Mouse (Mus musculus) regulatory T cell (primary cell): ENCODE results near the gene Pmp22.

Source experiments
- in situ Hi-C: fragments of 300-600 bp; cut with MboI, MseI; formaldehyde crosslinking; loops from one replicate; pipeline ENCODE4 v1.15.1; 2025; ENCODE audit warnings: high pct_unique_total_duplicates

Gene Pmp22

DNA sequence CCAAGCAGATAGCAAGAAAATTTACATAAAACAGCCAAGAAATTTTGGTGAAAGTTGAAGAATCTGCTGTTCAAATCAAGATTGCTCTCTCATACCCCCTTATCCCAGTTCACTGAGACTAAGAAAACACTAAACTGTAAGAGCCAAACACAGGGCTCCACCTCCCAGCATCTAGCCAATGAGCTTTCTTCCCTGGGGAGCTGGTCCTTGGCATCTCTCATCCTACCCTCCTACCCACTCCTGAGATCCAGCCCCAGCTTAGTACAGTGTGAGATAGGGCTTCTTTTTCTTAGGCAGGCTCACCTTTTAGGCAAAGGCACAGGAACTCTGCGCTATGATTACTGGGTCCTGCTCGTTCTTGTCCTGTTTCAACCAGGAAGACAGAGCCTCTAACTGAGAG lies 34.0 kb downstream of the Pmp22 start:
- in situ Hi-C loops: no loop called here

DNA sequence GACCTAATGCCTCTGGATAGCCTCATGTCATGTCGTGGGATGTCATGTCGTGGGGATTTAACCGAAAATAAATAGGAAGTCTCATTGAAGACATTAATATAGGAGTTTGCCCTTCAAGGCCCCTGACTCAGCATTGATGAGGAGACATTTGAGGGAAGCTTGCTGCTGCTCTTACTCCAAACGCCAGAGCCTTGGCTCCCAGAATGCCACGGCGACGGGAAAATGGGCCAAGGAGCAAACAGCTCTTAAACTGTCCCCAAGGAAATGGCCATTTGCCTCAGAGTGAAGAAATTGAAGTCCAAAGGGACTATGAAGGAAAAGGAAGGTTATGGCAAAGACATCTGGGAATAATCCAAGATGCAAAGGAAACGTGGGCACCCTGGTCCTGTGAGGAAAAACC lies 34.8 kb downstream of the Pmp22 start:
- in situ Hi-C loops: no loop called here

DNA sequence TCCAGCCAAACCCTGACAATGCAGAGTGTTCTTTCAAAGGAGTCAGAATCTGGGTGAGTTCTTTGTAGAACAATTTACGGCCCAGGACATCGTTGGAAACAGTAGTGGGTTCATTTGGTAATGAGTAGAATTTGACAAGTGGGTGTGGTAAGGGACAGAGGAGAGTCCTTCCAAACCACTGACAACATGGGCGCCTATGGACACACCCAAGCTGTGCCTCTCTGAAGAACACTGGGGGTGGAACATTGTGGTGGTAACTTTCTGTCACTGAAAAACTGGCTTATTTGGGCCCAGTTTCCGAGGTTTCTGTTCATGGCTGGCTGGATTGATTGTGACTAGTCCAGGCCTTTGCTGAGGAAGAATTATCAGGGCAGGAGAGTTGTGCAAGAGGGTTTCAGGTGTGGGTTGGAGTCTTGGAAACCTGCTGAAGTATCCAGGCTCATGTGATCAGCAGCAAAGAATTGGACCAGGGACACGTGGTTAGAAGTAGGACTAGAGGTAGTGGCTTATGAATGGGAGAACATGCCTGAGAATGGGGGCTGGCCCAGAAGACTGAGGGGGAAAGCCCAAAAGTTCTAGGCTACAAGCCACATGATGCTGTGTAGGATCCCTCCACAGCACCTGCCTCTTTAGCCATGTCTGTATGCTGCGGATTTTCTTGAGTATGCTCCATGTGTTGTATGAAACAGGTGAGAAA lies 35.4 kb downstream of the Pmp22 start:
- in situ Hi-C loops: no loop called here

DNA sequence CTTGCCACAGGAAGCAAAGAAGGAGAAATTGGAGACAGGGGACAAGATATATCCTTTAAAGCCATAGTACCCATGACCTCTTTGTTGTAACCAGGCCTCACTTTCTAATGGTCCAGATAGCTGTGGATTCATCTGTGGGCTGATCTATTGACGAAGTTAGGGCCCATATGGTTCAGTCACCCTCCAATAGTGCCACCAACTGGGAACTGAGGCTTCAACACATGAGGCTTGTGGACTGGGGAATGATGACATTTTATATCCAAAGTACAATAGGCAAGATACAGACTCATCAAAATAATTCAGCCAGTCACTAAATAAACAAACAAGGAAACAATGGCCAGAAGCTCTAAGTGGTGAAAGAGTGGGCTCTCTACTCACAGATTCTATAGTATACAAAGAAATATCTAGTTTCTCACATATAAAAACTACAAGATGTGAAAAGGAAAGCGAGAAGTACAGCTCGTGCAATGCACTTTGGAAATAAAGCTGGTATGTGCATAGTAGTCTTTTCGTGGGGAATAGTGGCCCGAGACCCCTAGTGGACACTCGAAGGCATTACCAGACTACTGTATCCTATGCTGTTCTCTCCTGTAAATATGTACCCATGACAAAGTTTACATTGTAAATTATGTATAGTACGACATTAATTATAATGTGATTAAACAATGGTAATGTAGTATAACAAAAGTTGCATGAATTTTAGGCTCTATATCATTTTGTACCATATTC lies 36.1 kb downstream of the Pmp22 start:
- in situ Hi-C loops: no loop called here

DNA sequence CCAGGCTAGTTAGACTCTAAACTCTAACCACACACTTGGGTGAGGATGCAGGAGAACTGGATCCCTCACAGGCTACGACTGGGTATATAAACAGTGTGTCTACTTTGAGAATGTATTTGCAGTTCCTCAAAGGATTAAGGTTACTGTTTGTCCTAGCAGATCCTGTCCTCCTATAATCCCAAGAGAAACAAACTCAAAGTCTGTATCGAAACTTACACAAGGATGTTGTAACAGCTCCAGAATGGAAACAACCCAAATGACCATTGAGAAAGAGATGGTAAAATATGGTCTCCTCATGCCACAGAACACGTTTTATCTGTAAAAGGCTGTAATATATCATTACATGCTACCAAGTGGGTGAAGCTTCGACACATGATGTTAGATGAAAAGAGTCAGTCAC lies 39.0 kb downstream of the Pmp22 start:
- in situ Hi-C loops: no loop called here

DNA sequence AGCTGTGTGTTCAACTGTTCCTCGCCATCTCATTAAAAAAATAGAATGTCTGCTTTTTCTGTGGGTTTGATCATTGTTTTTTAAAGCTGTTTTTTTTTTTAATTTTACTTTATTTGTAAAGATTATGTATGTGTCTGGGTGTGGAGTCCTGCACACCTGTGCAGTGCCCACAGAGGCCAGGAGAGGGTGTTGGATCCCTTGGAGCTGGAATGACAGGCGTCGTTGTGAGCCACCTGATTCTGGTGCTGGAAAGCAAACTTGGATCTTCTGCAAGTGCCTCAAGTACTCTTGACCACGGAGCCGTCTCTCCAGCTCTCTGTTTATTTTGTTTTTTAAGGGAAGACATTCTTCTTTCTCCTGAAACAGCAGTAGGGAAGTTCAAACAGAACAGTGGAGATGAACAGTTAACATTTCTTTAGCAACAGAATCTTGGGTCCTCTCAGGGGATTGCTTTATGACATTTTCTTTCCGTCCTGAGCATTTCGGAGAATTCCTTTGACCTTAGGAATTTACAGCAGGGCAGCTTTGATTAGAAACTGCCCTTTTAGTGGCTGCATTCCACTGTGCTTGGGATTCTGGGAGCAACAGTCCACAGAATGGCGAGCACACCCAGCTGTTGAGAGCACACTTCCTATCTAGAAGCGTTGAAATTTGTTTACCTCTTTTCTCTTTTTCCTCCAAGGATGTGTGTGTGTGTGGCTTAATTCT lies 39.9 kb downstream of the Pmp22 start:
- in situ Hi-C loops: no loop called here

DNA sequence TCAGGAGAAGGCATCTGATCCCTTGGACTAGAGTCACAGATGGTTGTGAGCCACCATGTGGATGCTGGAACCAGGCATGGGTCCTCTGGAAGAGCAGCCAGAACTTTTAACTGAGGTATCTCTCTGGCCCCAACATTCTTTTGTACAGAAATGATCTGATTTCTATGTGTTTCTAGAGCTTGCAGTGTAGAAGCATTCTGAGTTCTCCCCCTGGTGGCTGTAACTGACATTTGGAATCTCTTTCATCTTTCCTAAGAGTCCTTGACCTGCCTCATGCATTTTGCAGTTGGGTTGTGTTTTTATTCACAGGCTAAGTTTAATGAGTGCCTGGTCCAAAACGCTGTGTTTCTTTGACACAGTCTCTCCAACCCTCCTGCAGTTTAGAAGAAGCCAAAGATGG lies 43.2 kb downstream of the Pmp22 start:
- in situ Hi-C loops: no loop called here

DNA sequence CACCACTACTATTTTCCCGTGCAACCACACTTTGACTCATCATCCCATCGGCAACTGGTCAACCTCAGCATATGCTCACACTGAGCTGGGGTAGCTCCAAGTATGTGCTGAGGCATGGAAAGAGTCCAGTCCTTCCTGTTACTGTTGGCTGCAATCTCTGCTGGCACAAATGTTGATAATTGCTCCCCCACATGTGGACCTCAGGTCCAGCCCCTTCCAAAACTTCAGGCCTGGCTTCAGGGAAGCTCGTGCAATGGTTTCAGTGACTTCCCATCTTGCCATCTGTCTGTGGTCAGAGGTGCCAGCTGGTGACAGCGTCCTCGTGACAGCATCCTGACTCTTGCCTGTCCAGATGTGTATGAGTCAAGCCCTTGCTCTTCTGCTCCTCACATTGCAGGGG lies 44.8 kb downstream of the Pmp22 start:
- in situ Hi-C loops: no loop called here

DNA sequence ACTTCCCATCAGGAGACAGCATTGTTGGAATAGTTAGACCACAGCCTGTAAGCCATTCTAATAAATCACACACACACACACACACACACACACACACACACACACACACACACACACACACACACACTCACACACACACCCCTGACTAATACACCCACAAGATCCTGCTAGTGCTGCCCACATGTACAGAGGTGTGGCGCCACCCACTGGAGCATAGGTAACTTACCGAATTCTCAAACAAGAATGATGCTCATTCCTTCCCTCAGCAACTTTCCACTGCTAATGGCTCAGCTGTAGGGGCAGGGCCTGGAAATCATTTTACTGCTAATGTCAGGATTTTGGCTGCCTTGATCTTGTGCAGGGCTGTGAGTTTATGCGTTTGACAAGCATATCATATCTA lies 46.5 kb downstream of the Pmp22 start:
- in situ Hi-C loops: no loop called here

DNA sequence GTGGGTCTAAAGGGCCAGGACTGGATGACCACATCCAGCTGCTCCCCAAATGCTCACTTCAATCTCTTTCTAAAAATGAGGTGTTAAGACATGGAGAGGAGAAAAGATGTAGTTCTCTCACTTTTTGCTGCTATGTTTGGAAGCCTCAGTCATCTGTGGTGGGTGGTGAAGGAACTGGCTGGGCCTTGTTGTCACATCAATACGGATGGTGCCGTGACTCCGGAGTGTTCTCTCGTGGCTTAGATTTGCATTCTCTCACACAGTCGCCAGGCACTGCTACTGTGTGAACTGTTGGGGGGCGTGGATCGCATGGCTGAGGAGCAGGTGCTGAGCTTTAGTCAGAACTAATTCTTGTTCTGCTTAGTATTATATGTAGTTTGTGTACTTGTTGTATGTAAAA lies 47.6 kb downstream of the Pmp22 start:
- in situ Hi-C loops: no loop called here

DNA sequence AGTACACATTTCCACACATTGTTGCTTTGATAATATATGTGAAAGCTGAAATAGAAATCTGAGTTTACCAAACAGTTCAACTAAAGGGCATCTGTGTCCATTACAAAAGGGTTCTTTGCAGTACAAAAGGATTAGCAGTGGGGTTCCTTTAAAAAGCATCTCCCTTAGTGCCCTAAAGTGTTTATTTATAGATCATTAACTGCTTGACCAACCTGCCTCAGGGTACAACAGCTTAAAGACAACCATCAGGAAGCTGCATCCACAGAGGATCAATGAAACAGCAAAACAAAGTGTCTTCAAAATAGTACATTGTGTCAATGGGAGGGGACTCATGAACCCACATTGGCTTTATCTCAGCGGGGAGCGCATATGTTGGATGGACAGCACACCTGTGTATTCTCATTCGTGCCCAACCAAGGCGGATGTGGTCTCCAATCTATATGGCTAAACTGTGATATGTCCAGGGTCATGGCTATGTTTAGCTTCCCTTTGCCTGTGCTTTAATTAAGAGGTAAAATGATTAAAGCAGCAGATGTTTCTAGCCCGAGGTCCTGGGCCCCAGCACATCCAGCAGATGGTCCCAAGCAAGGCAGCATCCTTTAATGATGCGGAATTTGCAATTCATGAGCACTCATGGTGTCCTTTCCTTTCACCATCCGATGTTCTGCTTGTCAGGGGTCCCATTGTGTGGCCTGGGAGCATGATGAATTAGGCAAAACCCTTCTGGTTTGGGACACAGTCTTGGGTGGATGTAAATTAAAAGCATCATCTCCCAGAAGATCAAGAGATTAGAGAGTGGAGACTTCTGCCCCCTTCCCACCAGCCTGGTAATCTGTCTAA lies 51.7 kb downstream of the Pmp22 start:
- in situ Hi-C loops: no loop called here

DNA sequence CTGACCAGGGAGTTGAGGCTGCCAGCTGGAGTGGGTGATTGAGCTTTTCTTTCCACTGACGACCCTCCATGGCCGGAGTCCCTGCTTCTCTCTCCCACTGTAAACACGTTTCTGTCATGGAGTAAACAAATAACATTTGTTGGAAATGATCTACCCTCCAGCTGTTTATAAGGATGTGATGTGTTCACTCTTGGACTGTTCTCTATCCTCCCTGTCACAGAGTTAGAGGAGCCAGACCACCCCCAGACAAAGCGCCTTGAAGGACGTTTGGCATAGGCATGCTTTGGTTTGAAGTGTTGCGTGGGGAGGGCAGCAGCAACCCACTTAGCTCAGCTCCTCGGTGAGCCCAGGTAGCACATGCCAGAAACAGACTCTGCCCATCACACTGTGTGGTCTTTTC lies 60.0 kb downstream of the Pmp22 start:
- in situ Hi-C loops: no loop called here

DNA sequence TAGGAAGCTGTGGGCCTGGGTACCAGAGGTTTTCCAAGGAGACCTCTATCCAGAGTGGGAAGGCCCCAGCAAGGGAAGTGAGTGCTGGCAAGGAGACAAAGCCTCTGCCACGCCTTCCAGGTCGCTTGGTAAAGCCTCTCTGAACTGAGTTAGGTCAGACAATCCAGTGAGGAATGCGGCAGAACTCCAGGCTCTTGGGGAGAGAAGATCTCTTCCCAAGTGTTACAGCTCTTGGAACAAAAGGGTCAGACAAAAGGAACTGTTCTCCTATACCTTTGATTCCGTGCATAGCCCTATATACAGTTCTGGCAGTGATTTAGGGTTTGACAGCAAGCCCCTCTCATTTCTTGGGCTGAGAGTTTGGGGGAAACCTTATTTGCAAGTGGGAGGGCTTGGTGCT lies 69.3 kb downstream of the Pmp22 start:
- in situ Hi-C loops: no loop called here

DNA sequence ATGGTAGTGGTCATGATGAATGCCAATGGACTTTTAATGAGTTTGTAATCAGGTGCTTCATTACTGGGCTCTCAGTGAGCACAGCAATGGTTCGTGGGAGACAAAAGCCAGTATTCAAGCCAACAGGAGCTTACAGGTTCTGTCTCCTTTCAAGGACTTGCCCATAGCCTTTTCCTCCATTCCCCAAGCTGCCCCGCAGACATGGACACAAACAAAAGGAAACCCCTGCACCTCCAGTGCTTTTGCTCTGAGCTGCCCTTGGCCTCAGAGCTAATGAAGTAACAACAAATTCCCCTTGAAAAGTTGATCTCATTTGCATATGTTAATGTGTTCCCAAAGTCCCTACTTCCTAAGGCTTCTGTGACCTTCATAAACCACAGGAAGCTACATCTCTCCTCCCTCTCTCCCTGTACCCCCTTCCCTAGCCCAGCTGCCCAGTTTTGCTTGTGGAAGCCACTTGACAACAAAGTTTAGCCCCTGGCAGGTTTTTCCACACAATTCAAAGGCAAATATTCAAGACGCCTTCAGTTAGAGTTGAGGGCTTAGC lies 73.3 kb downstream of the Pmp22 start:
- in situ Hi-C loops: no loop called here
